Mouse (Mus musculus) neural tube, postnatal 0 days (tissue): ENCODE data around the gene Acot8. TPM values are rescaled to one million over a fixed set of nuclear protein-coding genes. Genes with fewer than 3 reads are reported as not detected.

Experiments
- polyA plus RNA-seq: library from polyadenylated mRNA; unstranded; fragments of >200 nt; fragmentation: Nextera tagmentation; extraction: Ambion mirVana; gene quantifications from 2 replicates; pipeline ENCODE4 v1.2.1, GENCODE M21; 2015

Gene Acot8
- polyA plus RNA-seq, result 23.8 and 27.3 TPM in 2 replicates

DNA sequence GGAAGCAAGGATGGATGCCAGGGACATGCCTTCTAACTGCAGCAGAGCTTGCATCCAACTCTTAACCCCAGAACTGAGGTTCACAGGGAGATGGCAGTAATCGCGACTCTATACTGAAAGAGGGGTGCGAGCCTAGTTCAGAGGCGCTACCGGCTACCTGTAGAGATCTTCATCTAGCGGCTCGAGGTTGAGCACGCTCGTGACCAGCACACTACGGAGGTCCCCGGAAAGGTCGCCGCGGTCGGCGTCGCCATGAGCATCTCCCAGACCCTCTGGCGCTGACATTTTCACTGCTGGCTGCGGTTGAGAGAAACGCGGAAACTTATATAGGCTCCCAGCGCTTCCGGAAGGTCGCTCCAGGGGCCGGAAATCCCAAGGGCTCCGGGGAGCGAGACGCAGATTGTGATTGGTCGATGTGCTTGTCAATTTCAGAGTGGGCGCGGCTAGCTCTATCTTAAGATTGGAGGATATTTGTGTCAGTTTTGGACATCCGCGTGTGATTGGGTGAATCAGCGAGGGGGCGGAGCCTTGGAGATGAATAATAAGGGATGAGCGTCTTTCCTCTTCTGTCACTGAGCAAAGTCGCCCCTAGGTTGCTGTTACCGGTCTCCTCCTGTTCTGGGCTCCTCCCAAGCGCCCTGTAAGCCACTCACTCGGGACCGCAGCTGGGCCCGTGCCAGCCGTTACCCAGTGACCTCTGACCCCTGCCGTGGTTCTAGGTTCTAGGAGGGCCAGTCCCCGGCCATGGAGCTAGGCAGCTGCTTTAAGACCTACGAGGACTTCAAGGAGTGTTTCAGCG, at the start of gene Acot8, which contains the start of gene Zswim3:
Gene Acot8, minus strand, starts transcription at position 350 of the 799 bp plus-strand sequence.
Gene Zswim3, plus strand, starts transcription at position 566 of the 799 bp plus-strand sequence.

DNA sequence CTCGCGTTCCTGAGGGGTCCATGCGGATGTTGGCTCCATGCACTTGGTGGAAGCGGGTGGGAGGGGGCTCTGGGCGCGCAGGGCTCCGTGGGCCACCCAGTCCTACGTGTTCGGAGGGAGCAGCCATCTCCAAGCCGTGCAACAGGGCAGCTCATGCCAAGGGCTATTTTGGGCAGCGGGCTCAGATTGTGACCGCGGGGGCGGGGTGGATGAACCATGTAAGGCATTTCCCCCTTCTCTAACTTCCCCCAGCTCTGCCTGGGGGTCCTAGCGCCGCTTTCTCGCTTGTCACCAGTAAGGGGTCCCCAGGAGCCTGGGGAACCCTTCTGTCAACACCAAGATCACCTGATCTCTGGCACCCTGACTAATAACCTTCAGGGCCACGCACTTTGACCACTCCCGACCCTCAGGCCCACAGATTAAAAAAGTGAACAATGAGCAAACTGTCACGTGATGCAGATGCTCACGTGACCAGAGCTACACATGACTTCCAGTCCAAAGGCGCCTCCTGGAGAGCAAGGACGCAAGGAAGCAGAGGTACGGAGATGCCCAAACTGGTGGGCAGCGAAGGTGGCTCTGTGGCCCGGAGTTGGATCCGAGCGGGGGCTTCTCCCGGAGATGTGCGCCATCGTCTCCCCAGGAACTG, 28.8 kb upstream of the Acot8 start, which contains the start of gene Neurl2:
Gene Neurl2, minus strand, starts transcription at position 143 of the 646 bp plus-strand sequence.

DNA sequence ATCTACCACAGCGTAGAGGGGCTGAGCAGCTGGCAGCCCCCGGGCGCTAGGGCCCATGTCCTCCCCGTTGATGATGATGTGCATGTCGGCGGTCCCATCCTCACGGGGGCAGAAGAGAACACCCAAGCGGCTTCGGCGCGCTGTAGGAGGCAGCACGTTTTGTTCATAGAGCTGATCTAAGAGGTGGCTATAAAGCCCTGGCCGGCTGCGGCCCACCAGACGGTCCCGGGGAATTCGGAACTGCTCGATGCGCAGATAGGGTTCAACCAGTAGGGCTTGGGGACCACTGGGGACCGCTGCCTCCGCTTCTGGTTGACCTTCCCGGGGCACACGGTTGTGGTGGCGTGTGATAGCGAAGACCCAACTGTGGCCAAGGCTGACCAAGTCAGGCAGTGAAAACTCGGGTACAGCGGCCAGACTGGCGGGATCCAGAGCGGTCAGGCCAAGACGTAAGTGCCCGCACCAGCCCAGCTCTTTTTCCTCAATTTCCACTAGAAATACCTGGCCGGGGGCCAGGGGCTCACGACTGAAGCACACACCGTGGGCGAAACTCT, 28.1 kb upstream of the Acot8 start, which contains the start of gene Ctsa:
Gene Ctsa, plus strand, starts transcription at position 126 of the 554 bp plus-strand sequence.

DNA sequence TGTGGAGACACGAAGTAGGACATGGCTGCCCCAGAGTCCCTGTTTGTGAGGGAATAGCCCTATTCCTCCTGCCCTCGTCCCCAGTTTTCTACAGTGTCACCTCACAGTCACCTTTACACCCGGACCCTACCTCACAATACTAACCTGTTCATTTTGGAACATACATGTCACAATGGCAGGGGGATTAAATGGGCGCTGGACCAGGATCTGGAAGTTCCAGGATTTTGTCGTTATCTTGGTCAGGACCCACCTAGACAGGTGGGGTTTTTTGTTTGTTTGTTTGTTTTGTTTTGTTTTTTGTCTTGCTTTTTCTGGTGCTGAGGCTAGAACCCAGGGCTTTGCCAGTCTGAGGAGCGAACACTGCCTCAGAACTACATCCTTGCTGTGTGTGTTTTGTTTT, 23.8 kb upstream of the Acot8 start, which contains the start of gene Spata25:
Gene Spata25, minus strand, starts transcription at position 101 of the 400 bp plus-strand sequence.

DNA sequence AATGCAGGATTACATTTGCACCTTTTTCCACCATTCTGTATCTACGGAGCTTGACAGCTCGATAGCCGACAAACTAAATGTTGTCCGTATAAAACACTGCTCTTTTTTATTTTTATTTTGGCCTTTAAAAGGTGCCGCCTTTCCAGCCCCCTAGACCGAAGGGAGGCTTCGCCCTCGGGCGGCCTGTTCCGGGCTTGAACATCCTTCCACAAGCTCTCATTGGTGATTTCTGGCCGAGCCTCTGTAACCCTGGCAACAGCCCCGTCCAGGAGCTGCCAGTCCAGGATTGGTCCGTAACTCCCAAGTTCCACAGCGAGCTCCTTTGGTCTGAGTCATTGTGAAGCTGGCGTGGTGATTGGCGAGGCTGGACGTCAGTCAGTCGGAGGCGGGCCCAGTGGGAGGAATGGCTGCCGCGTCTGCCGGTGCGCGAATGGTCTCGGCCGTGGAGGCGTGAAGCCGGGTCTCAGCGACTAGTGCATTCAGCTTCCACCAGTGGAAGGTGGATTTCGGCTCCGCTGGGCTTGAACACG, 18.0 kb upstream of the Acot8 start, which contains the start of gene Zswim1:
Gene Zswim1, plus strand, starts transcription at position 51 of the 530 bp plus-strand sequence.

DNA sequence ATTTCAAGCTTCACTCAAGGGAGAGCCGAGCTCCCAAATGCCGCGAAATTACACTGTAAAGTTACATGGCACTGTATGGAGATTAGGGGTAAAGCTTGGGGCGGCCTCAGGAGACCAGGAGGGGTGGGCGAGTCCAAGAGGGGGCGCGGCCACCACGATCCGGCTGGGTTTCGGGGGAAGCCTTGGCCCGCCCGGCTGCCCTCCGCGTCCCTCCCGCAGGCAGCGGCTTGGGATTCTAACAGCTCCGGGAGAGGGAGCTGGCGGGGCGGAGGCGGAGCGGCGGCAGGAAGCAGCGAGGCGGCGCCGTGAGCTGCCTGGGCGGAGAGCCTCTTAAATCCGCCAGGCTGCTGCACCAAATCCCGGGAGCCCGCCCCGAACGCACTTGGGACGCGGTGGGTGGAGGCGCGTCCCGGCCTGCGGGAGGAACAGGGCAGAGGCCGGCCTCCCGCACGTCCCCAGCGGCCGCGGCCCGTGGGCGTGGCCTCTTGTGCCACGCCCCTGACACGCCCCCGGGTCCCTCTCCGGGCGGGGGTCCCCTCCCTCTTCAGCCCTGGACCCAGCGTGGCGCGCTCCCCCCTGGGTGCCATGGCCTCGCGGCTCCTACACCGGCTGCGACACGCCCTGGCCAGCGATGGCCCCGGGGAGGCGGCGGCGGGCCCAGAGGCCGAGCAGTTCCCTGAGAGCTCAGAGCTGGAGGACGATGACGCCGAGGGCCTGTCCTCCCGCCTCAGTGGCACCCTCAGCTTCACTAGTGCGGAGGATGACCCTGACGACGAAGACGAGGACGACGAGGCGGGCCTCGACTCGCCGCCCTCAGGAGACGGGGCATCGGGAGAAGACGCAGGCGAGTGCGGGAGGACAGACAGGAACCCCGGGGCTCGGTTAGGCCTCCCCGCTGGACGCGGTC, 18.9 kb downstream of the Acot8 start, which contains the start of gene Snx21:
Gene Snx21, plus strand, starts transcription at position 343 of the 907 bp plus-strand sequence.

DNA sequence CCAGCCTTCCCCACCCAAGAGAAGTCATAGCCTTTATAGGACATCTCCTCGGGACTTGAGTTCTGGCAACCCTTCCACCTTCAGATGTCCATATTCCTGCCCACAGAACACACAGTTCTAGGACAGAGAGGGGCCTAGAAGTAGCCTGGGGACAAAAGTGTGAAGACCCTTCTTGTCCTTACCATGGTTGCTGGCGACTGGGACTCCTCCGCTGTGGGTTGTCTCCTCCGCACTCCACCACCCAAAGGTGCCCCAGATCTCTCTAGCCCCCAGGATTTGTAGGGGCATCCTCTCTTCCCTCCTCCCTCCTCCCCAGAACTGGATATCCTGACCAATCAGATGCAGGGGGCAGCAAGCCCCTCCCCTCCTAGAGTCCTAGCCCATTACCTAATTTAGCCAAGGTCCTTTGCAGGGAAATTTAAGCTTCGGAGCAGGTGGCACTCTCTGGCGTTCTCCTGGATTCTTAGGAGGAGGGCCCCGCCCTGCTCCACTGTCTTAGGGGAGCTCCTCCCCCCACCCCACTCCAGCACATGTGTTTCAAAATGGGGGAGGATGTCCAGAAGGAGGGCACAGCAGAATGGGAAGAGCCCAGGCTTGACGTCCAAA, 25.1 kb downstream of the Acot8 start, which contains the start of gene Tnnc2:
Gene Tnnc2, minus strand, starts transcription at position 487 of the 606 bp plus-strand sequence.

DNA sequence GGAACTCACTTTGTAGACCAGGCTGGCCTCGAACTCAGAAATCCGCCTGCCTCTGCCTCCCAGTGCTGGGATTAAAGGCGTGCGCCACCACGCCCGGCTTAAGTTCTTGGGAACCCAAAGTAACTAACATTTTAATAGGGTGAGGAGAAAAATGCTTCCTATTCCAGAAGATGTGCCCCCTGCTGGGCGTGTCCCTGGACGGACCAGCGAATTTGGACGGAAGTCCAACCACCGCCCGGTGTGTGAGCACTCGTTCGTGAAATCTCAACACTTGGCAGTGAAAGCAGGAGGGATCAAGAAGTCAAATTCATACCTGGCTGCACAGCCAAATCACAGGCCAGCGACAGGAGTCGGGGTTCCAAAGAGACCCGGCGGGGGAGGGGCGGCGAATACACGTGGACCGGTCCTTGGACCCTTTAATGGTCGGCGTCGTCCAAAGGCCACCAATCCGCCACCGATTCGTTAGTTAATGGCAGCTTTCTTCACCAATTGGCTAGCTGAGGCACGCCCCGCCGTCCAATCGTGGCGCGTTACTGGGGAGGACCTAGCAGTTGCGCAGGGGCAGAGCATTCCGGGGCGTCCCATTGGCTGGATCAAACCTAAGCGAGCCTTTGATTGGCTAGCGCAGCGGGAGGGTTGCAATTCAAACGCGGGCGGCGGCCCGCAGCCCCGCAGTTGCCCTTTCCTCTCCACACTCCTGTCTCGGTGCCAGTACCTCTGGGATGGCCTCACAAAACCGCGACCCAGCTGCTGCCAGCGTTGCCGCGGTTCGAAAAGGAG, 35.2 kb downstream of the Acot8 start, which contains the start of gene Ube2c:
Gene Ube2c, plus strand, starts transcription at position 641 of the 780 bp plus-strand sequence.

DNA sequence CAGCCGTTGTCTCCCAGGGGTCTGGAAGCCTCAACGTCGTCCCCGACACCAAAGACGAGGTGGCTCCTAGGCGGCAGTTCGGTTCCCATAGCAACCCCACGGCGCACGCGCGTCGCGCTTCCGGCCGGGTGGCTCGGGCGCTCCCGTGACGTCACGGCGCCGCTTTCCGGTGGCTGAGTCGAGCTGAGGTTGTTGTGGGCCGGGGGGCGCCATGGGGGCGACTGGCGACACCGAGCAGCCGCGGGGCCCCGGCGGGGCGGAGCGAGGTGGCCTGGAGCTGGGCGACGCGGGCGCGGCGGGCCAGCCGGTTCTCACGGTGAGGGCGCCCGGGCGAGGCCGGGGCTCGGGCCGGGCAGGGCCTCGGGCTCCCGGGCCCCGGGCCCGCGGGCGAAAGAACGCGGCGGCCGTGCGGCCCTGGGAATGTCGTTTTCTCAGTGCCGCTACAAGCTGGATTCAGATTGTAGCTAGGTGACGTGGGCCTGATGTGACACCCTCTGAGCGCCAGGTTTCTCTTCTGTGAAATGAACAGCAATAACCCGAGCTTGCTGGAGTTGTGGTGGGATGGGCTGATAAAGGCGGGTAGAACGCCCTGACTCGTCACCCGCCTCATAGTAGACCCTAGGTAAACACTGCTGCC, 58.7 kb downstream of the Acot8 start, which contains the start of the genes Wfdc3 and Dnttip1:
Gene Wfdc3, minus strand, starts transcription at position 89 of the 637 bp plus-strand sequence.
Gene Dnttip1, plus strand, starts transcription at position 141 of the 637 bp plus-strand sequence.

Other genes with a start within 250 kb of the Acot8 start
- 0.62 and 0.65 TPM in 2 replicates for gene Wfdc2, start 242.5 kb downstream of the Acot8 start, polyA plus RNA-seq
- gene Spint3, start 231.4 kb downstream of the Acot8 start, polyA plus RNA-seq, result not detected in 2 replicates
- not detected in 2 replicates for gene Wfdc6a, start 219.4 kb downstream of the Acot8 start, polyA plus RNA-seq
- not detected in 2 replicates for gene Eppin, start 211.3 kb downstream of the Acot8 start, polyA plus RNA-seq
- gene Wfdc6b, start 191.4 kb downstream of the Acot8 start, polyA plus RNA-seq, result not detected in 2 replicates
- gene Wfdc8, start 191.3 kb downstream of the Acot8 start, polyA plus RNA-seq, result not detected in 2 replicates
- gene Wfdc16, start 166.1 kb downstream of the Acot8 start, polyA plus RNA-seq, result not detected in 2 replicates
- gene Wfdc10, start 148.8 kb downstream of the Acot8 start, polyA plus RNA-seq, result not detected in 2 replicates
- not detected in 2 replicates for gene Wfdc9, start 148.3 kb downstream of the Acot8 start, polyA plus RNA-seq
- not detected in 2 replicates for gene Wfdc11, start 130.8 kb downstream of the Acot8 start, polyA plus RNA-seq
- 0.22 TPM in 1 of 2 replicates, not detected in the other for gene Wfdc13, start 119.8 kb downstream of the Acot8 start, polyA plus RNA-seq
- not detected in 2 replicates for gene Spint4, start 106.4 kb downstream of the Acot8 start, polyA plus RNA-seq
- gene Spint5, start 89.6 kb downstream of the Acot8 start, polyA plus RNA-seq, result not detected in 2 replicates
- gene Wfdc3, start 59.0 kb downstream of the Acot8 start, polyA plus RNA-seq, result 0.58 and 0.88 TPM in 2 replicates
- gene Dnttip1, start 58.9 kb downstream of the Acot8 start, polyA plus RNA-seq, result 48.0 and 50.3 TPM in 2 replicates
- 31.4 and 34.2 TPM in 2 replicates for gene Ube2c, start 35.0 kb downstream of the Acot8 start, polyA plus RNA-seq
- 6.6 and 7.2 TPM in 2 replicates for gene Tnnc2, start 24.9 kb downstream of the Acot8 start, polyA plus RNA-seq
- 54.9 and 60.8 TPM in 2 replicates for gene Snx21, start 19.1 kb downstream of the Acot8 start, polyA plus RNA-seq
- gene Zswim3, start 216 bp upstream of the Acot8 start, polyA plus RNA-seq, result 10.4 and 10.8 TPM in 2 replicates
- 24.9 and 26.5 TPM in 2 replicates for gene Zswim1, start 17.8 kb upstream of the Acot8 start, polyA plus RNA-seq
- 0.27 TPM in 1 of 2 replicates, not detected in the other for gene Spata25, start 23.7 kb upstream of the Acot8 start, polyA plus RNA-seq
- 101 and 102 TPM in 2 replicates for gene Ctsa, start 28.0 kb upstream of the Acot8 start, polyA plus RNA-seq
- 8.1 and 8.5 TPM in 2 replicates for gene Neurl2, start 28.6 kb upstream of the Acot8 start, polyA plus RNA-seq
- 134 and 140 TPM in 2 replicates for gene Pltp, start 52.8 kb upstream of the Acot8 start, polyA plus RNA-seq
- gene Pcif1, start 74.4 kb upstream of the Acot8 start, polyA plus RNA-seq, result 84.1 and 87.1 TPM in 2 replicates
- gene Zfp335, start 106.9 kb upstream of the Acot8 start, polyA plus RNA-seq, result 8.1 and 10.7 TPM in 2 replicates
- 9.1 and 14.6 TPM in 2 replicates for gene Mmp9, start 135.9 kb upstream of the Acot8 start, polyA plus RNA-seq
- gene Slc12a5, start 155.9 kb upstream of the Acot8 start, polyA plus RNA-seq, result 100 and 111 TPM in 2 replicates
- gene Ncoa5, start 230.0 kb upstream of the Acot8 start, polyA plus RNA-seq, result 39.8 and 51.0 TPM in 2 replicates